7 mouse cellular contexts compared by ENCODE assay signal in genomic region chr4:101419911-101420880, GRCm38 (mm10). TPM values are rescaled to one million over a fixed set of nuclear protein-coding genes. Genes with fewer than 3 reads are reported as not detected.
A peak's percentile ranks its signal among the peaks of the same experiment; 100 is the strongest.
DNase-seq lines count a peak whose midpoint lies in the region; ATAC-seq and TF ChIP-seq lines count a peak whose summit lies in the region.

No protein-coding gene starts in this region.

- H3K27ac ChIP-seq in brown adipose tissue, adult 24 weeks (replicated peaks; ENCODE audit: low read depth, low read length): no peak overlapping the region
- no peak overlapping the region for H3K27ac ChIP-seq in embryonic fibroblast, embryonic 13.5 days (ENCODE audit: insufficient read depth, low read length)
- H3K27ac ChIP-seq in intestine, postnatal 0 days (ENCODE audit: low read depth, low read length): no peak overlapping the region
- H3K27ac ChIP-seq in midbrain, postnatal 0 days (ENCODE audit: low read depth, low read length): no peak overlapping the region; the same call in 1 of the 2 replicates

- peak; percentile 64 for ATAC-seq in intestine, postnatal 0 days
- ATAC-seq in midbrain, postnatal 0 days (ENCODE audit: low FRiP score): peak; percentile 69

- no peaks in the 10 kb centered on the region for H3K9me3 ChIP-seq in intestine, postnatal 0 days (ENCODE audit: control insufficient read depth)
- no peaks in the 10 kb centered on the region for H3K9me3 ChIP-seq in midbrain, postnatal 0 days (ENCODE audit: low read length)

- H3K27me3 ChIP-seq in intestine, postnatal 0 days (replicated peaks; ENCODE audit: control insufficient read depth, insufficient read depth, low read length): no peaks in the 10 kb centered on the region
- no peaks in the 10 kb centered on the region for H3K27me3 ChIP-seq in midbrain, postnatal 0 days (ENCODE audit: insufficient read depth, low read length)

- peak overlapping the region; percentile 40 for H3K9ac ChIP-seq in intestine, postnatal 0 days (ENCODE audit: low read depth, low read length)
- H3K9ac ChIP-seq in midbrain, postnatal 0 days (replicated peaks; ENCODE audit: low read length, poor library complexity, severe bottlenecking): peak overlapping the region; percentile 64

- peak overlapping the region; percentile 100 for H3K4me2 ChIP-seq in intestine, postnatal 0 days (replicated peaks; ENCODE audit: low read depth)
- H3K4me2 ChIP-seq in midbrain, postnatal 0 days (ENCODE audit: low read depth, low read length, poor library complexity, severe bottlenecking): peak overlapping the region; percentile 99

- H3K4me3 ChIP-seq in brown adipose tissue, adult 24 weeks (ENCODE audit: insufficient read depth, low read depth, low read length): peak overlapping the region; percentile 66
- peak overlapping the region; percentile 84 for H3K4me3 ChIP-seq in embryonic fibroblast, embryonic 13.5 days (ENCODE audit: insufficient read depth, low read length)
- peak overlapping the region; percentile 65 for H3K4me3 ChIP-seq in intestine, postnatal 0 days (ENCODE audit: low read depth, low read length)
- H3K4me3 ChIP-seq in midbrain, postnatal 0 days (ENCODE audit: low read depth, low read length): peak overlapping the region; percentile 76

- peak; percentile 31 for DNase-seq in ovary, postnatal 36 days (ENCODE audit: low spot score)
- DNase-seq in ovary, adult 18-20 months (ENCODE audit: low spot score): no peak
- peak; percentile 24 for DNase-seq in midbrain, postnatal 0 days (ENCODE audit: low spot score)
- no peak for DNase-seq in left cerebral cortex, adult 9 months (ENCODE audit: low spot score in 2 of 2)

- TF ChIP-seq POLR2A in embryonic fibroblast, embryonic 13.5 days (IDR thresholded peaks at IDR 0.05; ENCODE audit: low read depth, low read length): 0 out of 2 replicates have a peak, but pooled peaks have one; percentile 11

- no peaks in the 10 kb centered on the region for H3K4me1 ChIP-seq in brown adipose tissue, adult 24 weeks (ENCODE audit: control insufficient read depth, insufficient read depth, insufficient read length, low read length)
- no peaks in the 10 kb centered on the region for H3K4me1 ChIP-seq in embryonic fibroblast, embryonic 13.5 days (ENCODE audit: control insufficient read depth, insufficient read depth, low read length)
- no peaks in the 10 kb centered on the region for H3K4me1 ChIP-seq in intestine, postnatal 0 days (replicated peaks; ENCODE audit: control insufficient read depth, insufficient read depth, low read length)
- 0 out of 2 replicates have a peak, but pooled peaks cover 5% of the 10 kb centered on the region for H3K4me1 ChIP-seq in midbrain, postnatal 0 days (ENCODE audit: insufficient read depth, low read length)

- no peaks in the 10 kb centered on the region for H3K36me3 ChIP-seq in intestine, postnatal 0 days (ENCODE audit: control insufficient read depth, insufficient read depth)
- H3K36me3 ChIP-seq in midbrain, postnatal 0 days (ENCODE audit: insufficient read depth, low read length): no peaks in the 10 kb centered on the region

- no peak for TF ChIP-seq CTCF in embryonic fibroblast, embryonic 13.5 days (IDR thresholded peaks at IDR 0.05; ENCODE audit: borderline replicate concordance, insufficient read depth, low read length)
- 0 out of 2 replicates have a peak, but pooled peaks have one; percentile 4 for TF ChIP-seq CTCF in intestine, postnatal 0 days (IDR thresholded peaks at IDR 0.05; ENCODE audit: low read depth)
- TF ChIP-seq CTCF in midbrain, postnatal 0 days (IDR thresholded peaks at IDR 0.05): no peak

- 2% methylated on average over 69 of the region's 90 CpGs for WGBS in intestine, postnatal 0 days
- WGBS in midbrain, postnatal 0 days: 1% methylated on average over 35 of the region's 90 CpGs

RNA-seq across cellular contexts. Expression of gene Ak4, which starts 1.1 kb away (rescaled TPM):
- 0.92 and 2.4 TPM in 2 replicates for polyA plus RNA-seq in brown adipose tissue, adult 24 weeks (2012; ENCODE audit: insufficient read depth, insufficient read length, missing spikeins)
- polyA plus RNA-seq in embryonic fibroblast, embryonic 13.5 days (2011; ENCODE audit: insufficient read length, low read depth, missing spikeins): 7.8 and 9.1 TPM in 2 replicates
- 1.6 and 2.0 TPM in 2 replicates for polyA plus RNA-seq in intestine, postnatal 0 days (2015; fragmentation: Nextera tagmentation; extraction: Ambion mirVana)
- total RNA-seq in midbrain, postnatal 0 days (2014; rRNA removed): 11.8 and 19.7 TPM in 2 replicates
- polyA plus RNA-seq in midbrain, postnatal 0 days (2015; fragmentation: Nextera tagmentation; extraction: Ambion mirVana): 5.0 and 5.8 TPM in 2 replicates

Comparison
In these comparisons a context has a peak if more than half of its experiments do, and no peak if none do; other contexts are left out.
1. DNase-seq: peak in ovary, postnatal 36 days (single experiment) and midbrain, postnatal 0 days (single experiment); none in ovary, adult 18-20 months (single experiment) and left cerebral cortex, adult 9 months (0 of 2).
2. Peak in every context shown above with its lines, with median percentiles within 50 percentile points of each other: H3K4me3 ChIP-seq.